Mouse (Mus musculus): Measurements from ENCODE around the gene Krtap3-1.

GRCm38 (mm10) chr11:99609126-99609525 is 42.7 kb upstream of the Krtap3-1 start:
- TF ChIP-seq CTCF (IDR thresholded peaks at IDR 0.05; ENCODE audit: extremely low read depth, insufficient read depth, insufficient read length, insufficient replicate concordance) (no peak), POLR2A (IDR thresholded peaks at IDR 0.05; ENCODE audit: low read depth, low read length) (no peak)
